In the genomic region with DNA sequence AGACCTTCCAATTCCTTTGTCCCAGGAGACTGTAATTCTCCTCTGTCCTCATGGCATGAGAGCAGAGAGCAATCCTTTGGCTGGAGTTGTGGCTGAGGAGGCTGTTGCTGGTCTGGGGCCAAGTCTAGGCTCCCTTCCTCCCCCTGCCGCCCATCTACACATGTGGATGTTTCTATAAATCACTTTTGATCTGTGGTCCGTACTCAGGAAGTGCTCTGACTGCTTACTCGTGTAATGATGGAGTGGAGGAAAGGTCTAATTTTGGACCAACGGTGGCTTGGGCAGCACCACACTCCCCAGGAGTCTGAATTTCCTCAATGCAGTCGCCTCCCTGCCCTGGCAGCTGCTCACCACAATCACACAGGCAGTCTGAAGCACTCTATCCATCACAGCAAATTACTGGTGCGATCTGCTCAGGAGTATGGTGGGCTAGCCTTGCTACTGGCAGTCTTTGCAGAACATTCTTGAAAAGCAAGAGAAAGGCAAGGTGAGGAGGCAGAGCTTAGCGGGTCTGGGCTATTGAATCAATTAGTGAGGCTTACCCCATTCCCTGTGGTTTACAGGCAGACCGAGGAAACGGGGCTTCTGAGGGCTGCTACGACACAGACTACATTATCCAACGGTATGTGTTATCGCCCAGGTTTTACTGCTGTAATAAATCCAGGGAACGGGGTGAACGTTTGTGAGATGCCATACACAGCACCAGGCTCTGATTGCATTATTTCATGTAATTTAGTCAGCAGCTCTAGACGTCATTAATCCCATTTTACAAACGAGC, we compare ENCODE assay signal across 10 mouse cellular contexts.
DNase-seq lines count a peak whose midpoint lies in the region; ATAC-seq and TF ChIP-seq lines count a peak whose summit lies in the region.
"Had no signal": no experiment of that assay in that cellular context is flagged by ENCODE, and none has a peak within 500 bp of the region (broad histone marks: within the 10 kb centered on the region; RNA-seq: fewer than 3 reads in every experiment).

No protein-coding gene starts in this region.

- no peaks in the 10 kb centered on the region for H3K27me3 ChIP-seq in heart, embryonic 16.5 days (ENCODE audit: control insufficient read depth, insufficient read depth, low read length)
- H3K27me3 ChIP-seq in lung, postnatal 0 days (replicated peaks; ENCODE audit: insufficient read depth, low read length): no peaks in the 10 kb centered on the region
- H3K27me3 ChIP-seq in myocyte (ENCODE audit: control insufficient read depth, insufficient read depth, insufficient read length): no peaks in the 10 kb centered on the region

- H3K4me3 ChIP-seq in heart, embryonic 16.5 days (ENCODE audit: low read length): no peak overlapping the region
- H3K4me3 ChIP-seq in lung, postnatal 0 days (ENCODE audit: low read depth, low read length): no peak overlapping the region
- no peak overlapping the region for H3K4me3 ChIP-seq in myocyte

- 0 out of 2 replicates have a peak, but pooled peaks have one; percentile 14 for ATAC-seq in heart, embryonic 16.5 days (replicated peaks; ENCODE audit: extremely low read depth, insufficient read depth, low FRiP score)
- peak; percentile 17; the same call in 1 of the 2 replicates for ATAC-seq in lung, postnatal 0 days
- ATAC-seq in granulocyte monocyte progenitor cell, adult 5-6 weeks (replicated peaks; ENCODE audit: poor library complexity, severe bottlenecking): peak; percentile 53

- TF ChIP-seq POLR2A in myocyte (IDR thresholded peaks at IDR 0.05; ENCODE audit: insufficient read length, low read depth): no peak

- H3K4me1 ChIP-seq in heart, embryonic 16.5 days (ENCODE audit: control insufficient read depth, insufficient read depth, low read length): no peaks in the 10 kb centered on the region
- no peaks in the 10 kb centered on the region for H3K4me1 ChIP-seq in lung, postnatal 0 days (ENCODE audit: insufficient read depth, low read depth, low read length)

- H3K79me2 ChIP-seq in myocyte (ENCODE audit: control insufficient read depth, insufficient read depth): no peaks in the 10 kb centered on the region

- 43% methylated on average over 16 of the region's 16 CpGs for WGBS in heart, embryonic 16.5 days
- 45% methylated on average over 16 of the region's 16 CpGs for WGBS in lung, postnatal 0 days

- no peak overlapping the region for H3ac ChIP-seq in myocyte (ENCODE audit: control insufficient read depth, insufficient read length)

- DNase-seq in heart, adult 18-20 months: no peak
- no peak for DNase-seq in lung, postnatal 0 days (ENCODE audit: low spot score)
- DNase-seq in lung, adult 18-20 months: no peak
- no peak for DNase-seq in ovary, adult 18-20 months (ENCODE audit: low spot score)
- DNase-seq in left cerebral cortex, adult 18-20 months (ENCODE audit: low spot score in 2 of 2): no peak
- DNase-seq: thymus, postnatal 14 days had no signal

- H3K4me2 ChIP-seq in heart, embryonic 16.5 days (ENCODE audit: low read depth, low read length): no peak overlapping the region
- no peak overlapping the region for H3K4me2 ChIP-seq in lung, postnatal 0 days (replicated peaks; ENCODE audit: low read depth, low read length)
- peak overlapping the region; percentile 6 for H3K4me2 ChIP-seq in myocyte (ENCODE audit: low read depth)

- TF ChIP-seq CTCF in lung, postnatal 0 days (IDR thresholded peaks at IDR 0.05): 0 out of 2 replicates have a peak, but pooled peaks have one; percentile 4

- no peak overlapping the region for H3K27ac ChIP-seq in heart, embryonic 16.5 days (ENCODE audit: low read length)
- H3K27ac ChIP-seq in lung, postnatal 0 days (ENCODE audit: low read length): no peak overlapping the region

- TF ChIP-seq EP300 in lung, postnatal 0 days (IDR thresholded peaks at IDR 0.05): no peak

- no peak overlapping the region for H3K9ac ChIP-seq in heart, embryonic 16.5 days (ENCODE audit: low read length)
- H3K9ac ChIP-seq in lung, postnatal 0 days (replicated peaks; ENCODE audit: low read depth): no peak overlapping the region

- no peaks in the 10 kb centered on the region for H3K36me3 ChIP-seq in heart, embryonic 16.5 days (ENCODE audit: control insufficient read depth, insufficient read depth)
- no peaks in the 10 kb centered on the region for H3K36me3 ChIP-seq in lung, postnatal 0 days (ENCODE audit: insufficient read depth, low read length)
- H3K36me3 ChIP-seq in myocyte (ENCODE audit: control insufficient read depth, insufficient read depth): no peaks in the 10 kb centered on the region
- H3K36me3 ChIP-seq: G1E had no signal

- no peaks in the 10 kb centered on the region for H3K9me3 ChIP-seq in heart, embryonic 16.5 days (replicated peaks; ENCODE audit: control insufficient read depth, low read length)
- no peaks in the 10 kb centered on the region for H3K9me3 ChIP-seq in lung, postnatal 0 days (ENCODE audit: low read length)
- H3K9me3 ChIP-seq: G1E had no signal

TF ChIP-seq in myocyte, 11 proteins besides CTCF, POLR2A, EP300 and RAD21:
- TF ChIP-seq SRF (IDR thresholded peaks at IDR 0.05; ENCODE audit: control insufficient read depth, insufficient read length, low read depth): no peak
- TF ChIP-seq MAX (IDR thresholded peaks at IDR 0.05; ENCODE audit: low read depth): no peak
- no peak for TF ChIP-seq USF1 (IDR thresholded peaks at IDR 0.05; ENCODE audit: low read depth)
- TF ChIP-seq TCF12 (IDR thresholded peaks at IDR 0.05; ENCODE audit: insufficient read depth, poor library complexity, severe bottlenecking): no peak
- TF ChIP-seq CEBPB (IDR thresholded peaks at IDR 0.05; ENCODE audit: insufficient read depth, poor library complexity, severe bottlenecking): no peak
- no peak for TF ChIP-seq MYOD1 (IDR thresholded peaks at IDR 0.05; ENCODE audit: control insufficient read depth in 1 of 3, insufficient read length in 2 of 3, low read depth in 2 of 3)
- no peak for TF ChIP-seq MYOG (IDR thresholded peaks at IDR 0.05; ENCODE audit: control insufficient read depth in 1 of 3, insufficient read depth in 1 of 3, insufficient read length in 2 of 3, low read depth in 2 of 3)
TF ChIP-seq in myocyte: peak in this region for 0.
